Mouse (Mus musculus) 3T3-L1 (cell line): ENCODE measurements around the gene Ksr2.
A peak's percentile ranks its signal among the peaks of the same experiment; 100 is the strongest.

Source experiments
- DNase-seq: peaks from one replicate; pipeline ENCODE4 v3.0.0-alpha.2; 2015; ENCODE audit warnings: low read depth, low spot score

Gene Ksr2

GRCm38 (mm10) chr5:117408216-117408615 is 5.6 kb upstream of the Ksr2 start:
- DNase-seq = peak; percentile 26

- DNase-seq = no peak
These were observed 4.4 kb upstream of the Ksr2 start for GRCm38 (mm10) chr5:117409369-117409768.

- DNase-seq = no peak
These were observed 811 bp downstream of the Ksr2 start for GRCm38 (mm10) chr5:117414611-117415010.

GRCm38 (mm10) chr5:117415011-117415912 is 1.5 kb downstream of the Ksr2 start:
- DNase-seq = no peak

- no peak for DNase-seq
These were observed 3.6 kb downstream of the Ksr2 start for GRCm38 (mm10) chr5:117417442-117417841.

GRCm38 (mm10) chr5:117433501-117433900 is 19.7 kb downstream of the Ksr2 start:
- peak; percentile 74 for DNase-seq

- no peak for DNase-seq
These were observed 26.5 kb downstream of the Ksr2 start for GRCm38 (mm10) chr5:117440261-117440660.

GRCm38 (mm10) chr5:117441242-117441842 is 27.5 kb downstream of the Ksr2 start:
- DNase-seq = no peak

- no peak for DNase-seq
These were observed 28.5 kb downstream of the Ksr2 start for GRCm38 (mm10) chr5:117442157-117442765.

- DNase-seq = no peak
These were observed 29.3 kb downstream of the Ksr2 start for GRCm38 (mm10) chr5:117443141-117443540.

GRCm38 (mm10) chr5:117443902-117444301 is 30.1 kb downstream of the Ksr2 start:
- no peak for DNase-seq

- DNase-seq = no peak
These were observed 33.9 kb downstream of the Ksr2 start for GRCm38 (mm10) chr5:117447698-117448097.

- DNase-seq = no peak
These were observed 38.2 kb downstream of the Ksr2 start for GRCm38 (mm10) chr5:117452013-117452412.

GRCm38 (mm10) chr5:117455546-117455945 is 41.7 kb downstream of the Ksr2 start:
- DNase-seq = no peak

- no peak for DNase-seq
These were observed 43.3 kb downstream of the Ksr2 start for GRCm38 (mm10) chr5:117457121-117457520.

GRCm38 (mm10) chr5:117457583-117457982 is 43.8 kb downstream of the Ksr2 start:
- no peak for DNase-seq

- no peak for DNase-seq
These were observed 45.1 kb downstream of the Ksr2 start for GRCm38 (mm10) chr5:117458899-117459298.

- no peak for DNase-seq
These were observed 46.5 kb downstream of the Ksr2 start for GRCm38 (mm10) chr5:117460261-117460660.

- DNase-seq = no peak
These were observed 53.3 kb downstream of the Ksr2 start for GRCm38 (mm10) chr5:117467052-117467451.

- DNase-seq = no peak
These were observed 55.2 kb downstream of the Ksr2 start for GRCm38 (mm10) chr5:117468961-117469360.

- DNase-seq = no peak
These were observed 55.8 kb downstream of the Ksr2 start for GRCm38 (mm10) chr5:117469572-117469971.

GRCm38 (mm10) chr5:117481162-117481561 is 67.4 kb downstream of the Ksr2 start:
- DNase-seq = no peak

- no peak for DNase-seq
These were observed 67.8 kb downstream of the Ksr2 start for GRCm38 (mm10) chr5:117481586-117481985.
